Mouse (Mus musculus): ENCODE results near the gene Cpeb3.
A peak's percentile ranks its signal among the peaks of the same experiment; 100 is the strongest.

Cpeb3 gene

DNA sequence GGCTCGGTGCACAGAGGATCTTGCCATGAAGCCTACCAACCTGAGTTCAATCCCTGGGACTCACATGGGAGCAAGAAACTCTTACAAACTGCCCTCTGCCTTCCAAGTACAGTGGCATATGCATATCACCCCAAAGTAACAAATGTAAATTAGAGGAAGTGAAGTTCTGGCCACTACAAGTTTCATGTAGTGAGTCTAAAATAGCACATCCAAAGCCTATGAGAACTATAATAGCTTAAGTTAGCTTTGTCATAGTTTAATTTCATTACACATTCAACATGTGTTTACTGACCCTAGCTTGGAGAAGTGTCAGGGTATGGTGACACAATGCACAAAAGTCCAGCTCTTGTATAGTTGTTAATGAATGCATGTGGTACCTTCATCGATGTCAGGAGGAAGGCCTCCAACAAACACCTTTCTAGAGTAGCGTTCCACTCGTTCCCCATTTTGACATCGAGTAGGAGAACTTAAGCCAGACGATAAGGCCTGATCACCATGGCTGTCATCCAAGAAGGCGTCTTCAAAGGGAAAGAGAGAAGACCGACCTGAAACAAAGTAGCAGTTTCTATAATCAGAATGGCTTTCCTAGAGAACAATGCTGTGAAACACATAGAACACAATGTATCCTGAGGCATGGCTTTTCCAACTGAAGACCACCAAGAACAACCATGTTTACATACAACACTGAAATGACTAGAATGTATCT is 120.2 kb downstream of the Cpeb3 start:
- no peak for ATAC-seq (ENCODE audit: low TSS enrichment)

GRCm38 (mm10) chr19:37084546-37084945 is 123.9 kb downstream of the Cpeb3 start:
- peak; percentile 71 for ATAC-seq (ENCODE audit: low TSS enrichment)

- no peak for ATAC-seq (ENCODE audit: low TSS enrichment)
These were observed 126.9 kb downstream of the Cpeb3 start for GRCm38 (mm10) chr19:37081467-37081866.

DNA sequence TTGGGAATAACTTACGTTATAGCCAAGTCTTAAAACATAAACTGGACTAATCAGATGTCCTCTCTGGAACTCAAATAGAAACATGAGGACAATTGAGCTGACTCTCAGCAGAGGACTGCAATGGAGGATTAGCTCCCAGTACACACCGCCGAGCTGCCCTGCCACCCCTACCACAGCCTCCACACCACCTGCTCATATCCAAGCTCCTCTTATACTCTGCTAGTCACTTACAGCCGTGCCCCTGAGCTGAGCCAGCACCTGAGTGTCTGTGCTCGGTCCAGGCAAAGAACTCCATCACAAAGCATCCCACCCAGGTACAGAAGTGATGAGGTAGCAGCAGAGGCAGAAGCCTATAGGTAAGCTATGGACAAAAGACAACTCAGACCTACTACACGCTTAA is 129.2 kb downstream of the Cpeb3 start:
- 0 out of 2 replicates have a peak, but pooled peaks have one; percentile 21 for ATAC-seq (ENCODE audit: low TSS enrichment)

GRCm38 (mm10) chr19:37078571-37078970 is 129.8 kb downstream of the Cpeb3 start:
- ATAC-seq (ENCODE audit: low TSS enrichment): no peak

DNA sequence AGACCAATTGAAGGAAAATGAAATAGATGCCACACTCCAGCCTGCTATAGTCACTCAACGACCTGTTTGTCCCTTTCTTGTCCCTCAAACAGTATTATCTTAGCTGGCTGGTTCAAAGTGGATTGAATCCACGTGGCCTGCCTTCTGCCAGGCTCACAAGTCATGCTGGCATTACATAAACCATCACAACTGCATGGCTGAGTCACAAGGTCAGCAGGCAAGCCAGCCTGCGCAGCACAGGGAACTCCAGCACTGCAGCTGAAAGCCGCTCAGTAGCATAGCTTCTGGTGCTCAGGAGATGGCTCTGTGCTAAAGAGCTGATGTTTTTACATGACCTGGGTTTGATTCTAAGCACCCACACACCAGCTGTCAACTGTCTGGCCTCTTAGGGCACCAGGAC is 130.3 kb downstream of the Cpeb3 start:
- 0 out of 2 replicates have a peak, but pooled peaks have one; percentile 19 for ATAC-seq (ENCODE audit: low TSS enrichment)

GRCm38 (mm10) chr19:37077258-37077657 is 131.1 kb downstream of the Cpeb3 start:
- peak; percentile 8; the same call in 1 of the 2 replicates for ATAC-seq (ENCODE audit: low TSS enrichment)

DNA sequence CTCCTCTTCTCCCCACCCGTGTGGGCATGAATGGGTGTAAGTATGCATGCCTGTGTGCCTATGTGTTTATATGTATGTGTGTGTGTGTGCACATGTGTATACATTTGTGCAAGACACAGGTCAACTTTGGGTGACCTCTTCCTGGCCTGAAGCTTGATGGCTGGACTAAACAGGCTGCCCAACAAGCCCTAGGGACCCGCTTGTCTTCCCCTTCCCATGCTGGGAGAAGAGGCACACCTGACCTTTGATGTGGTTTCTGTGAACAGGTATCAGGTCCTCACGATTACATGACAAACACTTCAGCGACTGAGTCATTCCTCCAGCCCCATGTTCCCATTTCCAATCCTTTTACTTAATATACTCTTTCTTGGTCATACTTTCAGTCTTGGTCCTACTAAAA is 131.8 kb downstream of the Cpeb3 start:
- no peak for ATAC-seq (ENCODE audit: low TSS enrichment)

DNA sequence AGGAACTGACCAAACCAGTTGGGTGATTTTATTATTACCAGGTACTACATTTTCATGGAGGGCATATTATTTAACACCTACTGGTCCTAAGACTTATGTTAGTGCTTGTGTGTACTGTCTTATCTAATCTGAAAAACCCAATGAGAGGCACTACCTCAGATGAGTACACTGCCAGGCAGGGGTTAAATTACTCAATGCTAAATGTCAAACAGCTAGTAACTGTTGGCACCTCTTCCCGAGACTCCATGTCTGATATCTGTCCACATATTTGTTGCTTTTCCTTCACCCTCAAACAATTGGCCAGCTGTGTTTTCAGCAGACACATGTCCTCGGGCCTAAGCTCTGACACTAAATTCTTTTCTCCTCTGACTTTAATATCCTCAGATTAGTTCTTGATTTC is 132.3 kb downstream of the Cpeb3 start:
- ATAC-seq (ENCODE audit: low TSS enrichment): no peak

- ATAC-seq (ENCODE audit: low TSS enrichment): peak; percentile 66
These were observed 132.7 kb downstream of the Cpeb3 start for GRCm38 (mm10) chr19:37075690-37076089.

GRCm38 (mm10) chr19:37074726-37075125 is 133.7 kb downstream of the Cpeb3 start:
- ATAC-seq (ENCODE audit: low TSS enrichment): no peak

GRCm38 (mm10) chr19:37074276-37074675 is 134.1 kb downstream of the Cpeb3 start:
- ATAC-seq (ENCODE audit: low TSS enrichment): no peak

DNA sequence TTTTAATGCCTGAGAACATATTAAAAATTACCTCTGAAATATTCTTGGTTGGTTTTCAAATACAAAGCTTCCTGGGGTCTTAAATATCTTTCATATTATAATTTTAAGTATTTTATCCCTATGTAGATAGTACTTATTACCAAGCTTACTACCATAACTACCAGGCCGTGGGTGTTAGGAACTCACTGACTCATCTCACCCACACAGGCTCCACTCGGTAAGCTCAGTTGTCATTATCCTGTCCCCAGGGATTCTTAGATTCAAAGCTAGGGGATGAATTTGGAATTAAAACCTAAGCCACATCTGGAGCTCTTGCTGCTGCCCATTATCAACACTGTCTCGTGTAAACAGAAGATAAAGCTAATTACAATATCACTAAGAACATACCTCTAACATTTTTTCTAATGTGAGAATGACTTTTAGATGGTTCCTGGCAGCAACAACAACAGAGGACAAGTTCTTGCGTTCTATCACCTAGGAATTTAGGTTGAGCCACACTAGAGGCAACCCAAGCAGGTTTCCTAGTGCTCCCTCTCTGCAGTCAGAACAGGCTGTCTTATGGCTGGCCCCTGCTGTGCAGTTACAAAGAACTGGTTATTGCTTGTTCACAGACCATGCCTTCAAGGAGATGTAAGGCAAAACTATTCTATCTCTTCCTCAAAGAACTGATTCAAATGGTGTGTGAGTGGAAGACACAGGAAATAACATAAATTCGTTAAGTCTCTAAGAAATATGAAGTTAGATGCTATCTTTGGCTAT is 135.4 kb downstream of the Cpeb3 start:
- ATAC-seq (ENCODE audit: low TSS enrichment): peak; percentile 62

DNA sequence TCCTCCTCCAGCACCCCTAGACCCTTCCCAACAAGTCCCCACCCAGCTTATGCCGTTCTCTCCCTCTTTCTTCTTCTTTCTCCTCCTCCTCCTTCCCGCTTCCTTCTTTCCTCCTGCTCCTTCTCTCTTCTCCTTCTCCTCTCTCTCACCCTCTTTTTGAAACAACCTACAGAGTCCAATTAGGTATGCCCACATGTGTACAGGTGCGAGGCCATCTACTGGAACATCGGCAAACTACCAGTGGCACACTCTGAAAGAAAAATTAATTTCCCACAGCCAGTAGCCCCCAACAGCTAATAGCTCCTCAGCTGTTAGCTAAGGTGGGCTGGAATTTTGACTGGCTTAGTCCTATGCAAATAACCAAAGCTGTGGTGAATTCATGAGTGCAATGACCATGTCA is 139.2 kb downstream of the Cpeb3 start:
- no peak for ATAC-seq (ENCODE audit: low TSS enrichment)

DNA sequence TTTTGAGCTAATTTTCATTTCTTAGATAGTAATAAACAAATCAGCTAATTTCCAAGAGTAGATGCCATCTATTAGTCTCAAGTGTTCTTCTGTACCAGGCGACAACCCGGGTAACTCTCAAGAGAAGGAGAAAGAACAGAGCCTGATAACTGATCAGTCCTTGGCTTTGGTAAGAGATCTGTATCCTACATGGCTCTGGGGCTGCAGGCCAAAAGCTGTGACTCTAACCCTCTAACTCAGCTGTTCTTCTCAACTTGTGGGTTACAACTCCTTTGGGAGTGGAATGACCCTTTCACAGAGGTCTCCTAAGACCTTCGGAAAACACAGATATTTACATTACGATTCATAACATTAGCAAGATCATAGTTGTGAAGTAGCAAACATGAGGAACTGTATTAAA is 148.3 kb downstream of the Cpeb3 start:
- ATAC-seq (ENCODE audit: low TSS enrichment): no peak

DNA sequence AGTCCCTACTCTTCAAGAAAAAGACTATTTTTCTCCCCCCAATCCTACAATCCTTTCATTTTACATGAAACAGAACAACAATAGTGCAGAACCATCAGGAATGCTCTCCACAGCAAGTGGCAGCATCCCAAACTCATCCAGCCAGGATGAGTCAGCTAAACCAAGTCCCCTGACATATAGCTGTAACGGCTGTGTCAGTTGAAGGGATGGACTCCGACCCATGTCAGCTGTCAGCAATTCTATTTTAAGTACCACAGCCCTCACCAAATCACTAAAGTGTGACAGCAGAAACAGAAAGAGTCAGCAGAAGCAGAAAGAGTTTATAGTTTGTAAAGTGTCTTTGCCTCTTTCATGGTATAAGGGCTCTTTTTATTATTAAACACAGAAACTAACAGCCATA is 148.8 kb downstream of the Cpeb3 start:
- peak; percentile 73 for ATAC-seq (ENCODE audit: low TSS enrichment)

- ATAC-seq (ENCODE audit: low TSS enrichment): 0 out of 2 replicates have a peak, but pooled peaks have one; percentile 4
These were observed 151.1 kb downstream of the Cpeb3 start for GRCm38 (mm10) chr19:37057161-37057905.

DNA sequence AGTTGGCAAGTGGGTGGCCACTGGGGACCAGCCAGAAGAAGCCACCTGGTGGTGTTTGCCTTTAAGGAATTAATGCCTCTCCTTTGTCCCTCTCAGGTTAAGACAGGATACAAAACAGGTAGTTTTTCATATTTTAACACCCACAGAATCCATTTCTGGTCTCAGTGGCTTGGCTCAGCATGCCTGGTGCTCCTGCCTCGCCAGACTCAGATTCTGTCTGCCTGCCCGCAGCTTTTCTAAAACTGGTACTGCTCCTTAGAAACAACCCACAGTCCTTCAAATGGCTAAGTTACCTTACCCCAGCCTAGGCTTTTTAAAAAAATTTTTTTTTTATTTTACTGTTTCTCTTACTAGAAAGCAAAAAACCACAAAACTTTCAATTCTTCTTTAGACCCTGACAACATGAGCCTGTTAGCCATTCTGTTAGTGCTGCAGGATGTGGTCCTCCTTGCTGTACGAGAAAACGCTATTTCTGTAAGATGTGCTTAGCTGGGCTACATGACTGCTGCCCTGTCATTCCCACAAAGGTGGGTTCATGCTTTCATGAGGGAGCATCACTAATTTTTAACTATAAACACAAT is 152.3 kb downstream of the Cpeb3 start:
- peak; percentile 67 for ATAC-seq (ENCODE audit: low TSS enrichment)

DNA sequence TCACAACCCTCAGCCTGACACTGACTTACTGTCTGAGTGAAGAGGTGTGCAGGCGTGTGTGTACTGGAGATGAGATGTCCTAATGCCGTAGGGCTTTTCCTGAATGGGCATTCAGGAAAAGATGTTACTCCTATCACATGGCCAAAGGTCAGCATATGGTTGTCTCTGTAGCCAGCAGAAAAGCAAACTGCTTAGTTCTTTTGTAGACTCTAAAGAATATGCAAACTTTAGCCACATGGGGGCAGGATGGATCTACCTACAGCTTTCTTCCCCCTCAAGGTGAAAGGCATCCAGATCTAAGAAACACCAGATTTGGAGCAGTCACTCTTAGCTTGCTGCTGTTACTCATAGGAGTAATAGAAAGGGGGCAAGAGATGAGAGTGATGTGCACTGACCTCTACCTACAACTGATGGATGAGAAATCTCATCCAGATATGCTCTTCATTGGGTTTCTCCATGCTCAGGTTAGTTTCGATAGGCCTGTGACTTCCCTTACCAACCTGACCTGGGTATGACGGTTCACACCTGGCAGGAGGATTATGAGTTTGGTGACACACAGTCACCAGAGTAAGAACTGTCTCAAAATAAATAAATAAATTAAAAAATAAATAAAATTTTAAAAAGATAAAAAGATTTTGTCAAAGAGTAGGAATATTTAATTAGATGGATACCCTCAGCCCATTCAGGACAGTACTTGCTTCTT is 157.6 kb downstream of the Cpeb3 start:
- ATAC-seq (ENCODE audit: low TSS enrichment): peak; percentile 68

DNA sequence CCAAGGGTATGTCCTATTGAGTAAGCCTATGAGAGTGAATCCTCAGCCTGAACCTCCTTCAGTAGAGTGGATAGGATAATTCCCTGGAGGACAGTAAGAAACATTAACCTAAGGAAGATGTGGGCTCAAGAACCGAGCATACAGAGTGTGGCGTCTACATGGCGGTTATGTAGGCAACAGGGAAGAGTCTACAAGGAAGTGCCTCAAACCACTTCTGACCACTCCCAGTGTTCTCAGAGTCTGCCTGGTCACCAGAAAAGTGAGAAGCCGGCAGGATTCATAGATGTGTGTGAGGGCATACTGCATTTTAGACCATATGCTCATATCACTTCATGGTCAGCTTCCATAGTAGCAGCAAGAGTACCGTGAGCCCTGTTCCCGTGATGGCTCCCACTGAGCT is 159.9 kb downstream of the Cpeb3 start:
- ATAC-seq (ENCODE audit: low TSS enrichment): no peak

DNA sequence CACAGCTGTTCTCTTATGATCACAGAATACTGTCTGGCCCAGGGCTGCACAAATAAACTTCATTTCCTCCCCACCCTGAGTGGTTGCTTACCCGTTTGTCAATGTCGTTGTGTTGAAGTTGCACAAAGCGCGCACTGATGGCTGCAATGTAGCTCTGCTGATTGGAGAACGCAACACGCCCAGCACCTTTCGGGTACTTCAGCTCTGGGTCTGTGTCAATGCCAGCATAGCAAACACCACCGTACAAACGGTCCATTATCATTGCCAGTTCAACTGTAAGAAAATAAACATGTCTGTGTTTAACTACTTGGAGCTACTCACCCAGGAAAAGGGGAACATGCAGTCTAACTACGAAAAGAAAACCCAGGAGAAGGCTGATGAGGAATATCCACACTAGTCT is 164.0 kb downstream of the Cpeb3 start:
- ATAC-seq (ENCODE audit: low TSS enrichment): no peak
